Mouse (Mus musculus) MEL (cell line): Measurements from ENCODE around the gene Chmp5. TPM values are rescaled to one million over a fixed set of nuclear protein-coding genes. Genes with fewer than 3 reads are reported as not detected.
A peak's percentile ranks its signal among the peaks of the same experiment; 100 is the strongest.

Source experiments
- DNase-seq: peaks from one replicate; pipeline ENCODE4 v3.0.0; 2011; ENCODE audit warnings: low read depth, low spot score
- H3K27ac ChIP-seq: 2 replicates; pipeline ENCODE4 v1.5.1; 2012; ENCODE audit warnings: low read depth, mild to moderate bottlenecking, control low read depth, low read length, moderate library complexity; ENCODE audit not compliant: control insufficient read depth
- H3K27me3 ChIP-seq, 2 experiments: fragments of 150-350 bp in 1 of 2; sonication (generic) in 1 of 2; 2 replicates each; pipeline ENCODE4 v1.6.1; 2012; ENCODE audit warnings: low read length in 2 of 2, mild to moderate bottlenecking in 2 of 2, improper control_type of control experiment in 1 of 2, moderate library complexity in 1 of 2; ENCODE audit not compliant: insufficient read depth in 2 of 2, control insufficient read depth in 1 of 2
- H3K36me3 ChIP-seq, 2 experiments: 2 replicates each; pipeline ENCODE4 v1.6.1; 2012 to 2014; ENCODE audit warnings: low read length in 2 of 2, improper control_type of control experiment in 1 of 2, inconsistent platforms in 1 of 2, mild to moderate bottlenecking in 1 of 2; ENCODE audit not compliant: insufficient read depth in 2 of 2, control insufficient read depth in 1 of 2
- H3K4me1 ChIP-seq, 2 experiments: fragments of 150-350 bp in 1 of 2; sonication (generic) in 1 of 2; 2 replicates each; pipeline ENCODE4 v1.6.1; 2012; ENCODE audit warnings: low read length in 2 of 2, improper control_type of control experiment in 1 of 2, mild to moderate bottlenecking in 1 of 2; ENCODE audit not compliant: insufficient read depth in 2 of 2, control insufficient read depth in 1 of 2
- H3K4me3 ChIP-seq, 2 experiments: fragments of 150-350 bp in 1 of 2; sonication (generic) in 1 of 2; 2 replicates each; pipeline ENCODE4 v1.5.1; 2012; ENCODE audit warnings: low read depth in 2 of 2, low read length in 2 of 2, mild to moderate bottlenecking in 2 of 2, moderate library complexity in 2 of 2, control low read depth in 1 of 2, improper control_type of control experiment in 1 of 2; ENCODE audit not compliant: control insufficient read depth in 1 of 2, insufficient read depth in 1 of 2
- H3K79me2 ChIP-seq: 2 replicates; pipeline ENCODE4 v1.6.1; 2012; ENCODE audit warnings: mild to moderate bottlenecking, low read length, moderate library complexity; ENCODE audit not compliant: control insufficient read depth, poor library complexity, insufficient read depth
- H3K9ac ChIP-seq: 2 replicates; pipeline ENCODE4 v1.6.1; 2012; ENCODE audit warnings: low read depth, mild to moderate bottlenecking, control low read depth, low read length, moderate library complexity; ENCODE audit not compliant: control insufficient read depth, poor library complexity, severe bottlenecking
- H3K9me3 ChIP-seq: fragments of 150-350 bp; sonication (generic); replicated peaks from 2 replicates; pipeline ENCODE4 v1.6.1; 2012; ENCODE audit warnings: mild to moderate bottlenecking, low read length, improper control_type of control experiment, moderate library complexity; ENCODE audit not compliant: insufficient read depth
- CHD2 ChIP-seq: IDR thresholded peaks from 2 replicates; pipeline ENCODE4 v1.6.1; 2011; ENCODE audit warnings: low read length, improper control_type of control experiment
- ELF1 ChIP-seq: IDR thresholded peaks from 2 replicates; pipeline ENCODE4 v1.6.1; 2014; ENCODE audit warnings: low read depth, mild to moderate bottlenecking, inconsistent platforms, low read length, improper control_type of control experiment, moderate library complexity
- EP300 ChIP-seq, 2 experiments: IDR thresholded peaks; 2 replicates each; pipeline ENCODE4 v1.6.1; 2011; ENCODE audit warnings: improper control_type of control experiment in 2 of 2, low read length in 2 of 2, low read depth in 1 of 2, mild to moderate bottlenecking in 1 of 2
- GABPA ChIP-seq: IDR thresholded peaks from 2 replicates; pipeline ENCODE4 v1.6.1; 2012; ENCODE audit warnings: low read depth, mild to moderate bottlenecking, inconsistent platforms, low read length, improper control_type of control experiment, moderate library complexity
- HCFC1 ChIP-seq: IDR thresholded peaks from 2 replicates; pipeline ENCODE4 v1.6.1; 2012; ENCODE audit warnings: low read depth, mild to moderate bottlenecking, inconsistent platforms, low read length, improper control_type of control experiment, moderate library complexity
- KAT2A ChIP-seq: conservative IDR thresholded peaks from 2 replicates; pipeline ENCODE4 v1.6.1; 2012; ENCODE audit warnings: low read depth, low read length, improper control_type of control experiment, inconsistent platforms
- MAFK ChIP-seq: IDR thresholded peaks from 2 replicates; pipeline ENCODE4 v1.6.1; 2011; ENCODE audit warnings: low read depth, mild to moderate bottlenecking, low read length, improper control_type of control experiment, borderline replicate concordance
- MAX ChIP-seq: IDR thresholded peaks from 2 replicates; pipeline ENCODE4 v1.6.1; 2011; ENCODE audit warnings: low read length, improper control_type of control experiment
- MAZ ChIP-seq: IDR thresholded peaks from 2 replicates; pipeline ENCODE4 v1.6.1; 2012; ENCODE audit warnings: low read depth, mild to moderate bottlenecking, inconsistent platforms, low read length, improper control_type of control experiment
- MEF2A ChIP-seq: IDR thresholded peaks from 2 replicates; pipeline ENCODE4 v1.6.1; 2014; ENCODE audit warnings: low read depth, mild to moderate bottlenecking, inconsistent platforms, low read length, improper control_type of control experiment; ENCODE audit not compliant: poor library complexity, insufficient replicate concordance, severe bottlenecking; ENCODE audit errors: extremely low read depth
- MYB ChIP-seq: IDR thresholded peaks from 2 replicates; pipeline ENCODE4 v1.6.1; 2011; ENCODE audit warnings: mild to moderate bottlenecking, low read depth, low read length, improper control_type of control experiment
- MYC ChIP-seq: IDR thresholded peaks from 2 replicates; pipeline ENCODE4 v1.6.1; 2011; ENCODE audit warnings: low read depth, mild to moderate bottlenecking, low read length, improper control_type of control experiment, moderate library complexity
- POLR2A ChIP-seq, 2 experiments: IDR thresholded peaks; 2 replicates each; pipeline ENCODE4 v1.6.1; 2011 to 2012; ENCODE audit warnings: low read length in 2 of 2, mild to moderate bottlenecking in 2 of 2, control low read depth in 1 of 2, improper control_type of control experiment in 1 of 2, low read depth in 1 of 2, moderate library complexity in 1 of 2; ENCODE audit not compliant: control insufficient read depth in 1 of 2, insufficient read depth in 1 of 2, poor library complexity in 1 of 2
- POLR2AphosphoS5 ChIP-seq: IDR thresholded peaks from 2 replicates; pipeline ENCODE4 v1.6.1; 2012; ENCODE audit warnings: low read depth, borderline replicate concordance, mild to moderate bottlenecking, inconsistent platforms, low read length, moderate library complexity, mixed read lengths
- SIN3A ChIP-seq: IDR thresholded peaks from 2 replicates; pipeline ENCODE4 v1.6.1; 2012; ENCODE audit warnings: low read length, improper control_type of control experiment, inconsistent platforms
- TAL1 ChIP-seq: IDR thresholded peaks from 2 replicates; pipeline ENCODE4 v1.6.1; 2012; ENCODE audit warnings: mild to moderate bottlenecking, inconsistent platforms, low read length, moderate library complexity, mixed read lengths
- TBP ChIP-seq: IDR thresholded peaks from 2 replicates; pipeline ENCODE4 v1.8.0; 2011; ENCODE audit warnings: low read depth, low read length, improper control_type of control experiment
- UBTF ChIP-seq: IDR thresholded peaks from 2 replicates; pipeline ENCODE4 v1.6.1; 2012; ENCODE audit warnings: low read depth, mild to moderate bottlenecking, inconsistent platforms, low read length, improper control_type of control experiment, moderate library complexity, borderline replicate concordance; ENCODE audit not compliant: insufficient read depth
- USF2 ChIP-seq, 2 experiments: IDR thresholded peaks; 2 replicates each; pipeline ENCODE4 v1.6.1; 2011 to 2012; ENCODE audit warnings: improper control_type of control experiment in 2 of 2, low read length in 2 of 2, borderline replicate concordance in 1 of 2, inconsistent platforms in 1 of 2, low read depth in 1 of 2, mild to moderate bottlenecking in 1 of 2; ENCODE audit not compliant: insufficient read depth in 1 of 2
- ZKSCAN1 ChIP-seq: IDR thresholded peaks from 2 replicates; pipeline ENCODE4 v1.6.1; 2012; ENCODE audit warnings: low read depth, mild to moderate bottlenecking, inconsistent platforms, low read length, improper control_type of control experiment, moderate library complexity
- polyA plus RNA-seq, 2 experiments: library from polyadenylated mRNA; stranded (reverse) in 1 of 2; unstranded in 1 of 2; fragments of >175 nt in 1 of 2; fragments of >200 nt in 1 of 2; gene quantifications; 2 replicates each; pipeline versions ENCODE4 v1.2.1 to v1.2.4; 2012; ENCODE audit warnings: low replicate concordance in 2 of 2, low read depth in 1 of 2; ENCODE audit not compliant: insufficient read length in 2 of 2, insufficient read depth in 1 of 2, missing spikeins in 1 of 2
- total RNA-seq: library from RNA; depleted of rRNA; stranded (reverse); fragments of 300-350 nt; gene quantifications from 2 replicates; pipeline ENCODE4 v1.2.3, GENCODE M21; 2012

The Chmp5 gene
- total and polyA plus RNA-seq, 3 experiments = 34.7 to 38.5 TPM; not detected in 1

DNA sequence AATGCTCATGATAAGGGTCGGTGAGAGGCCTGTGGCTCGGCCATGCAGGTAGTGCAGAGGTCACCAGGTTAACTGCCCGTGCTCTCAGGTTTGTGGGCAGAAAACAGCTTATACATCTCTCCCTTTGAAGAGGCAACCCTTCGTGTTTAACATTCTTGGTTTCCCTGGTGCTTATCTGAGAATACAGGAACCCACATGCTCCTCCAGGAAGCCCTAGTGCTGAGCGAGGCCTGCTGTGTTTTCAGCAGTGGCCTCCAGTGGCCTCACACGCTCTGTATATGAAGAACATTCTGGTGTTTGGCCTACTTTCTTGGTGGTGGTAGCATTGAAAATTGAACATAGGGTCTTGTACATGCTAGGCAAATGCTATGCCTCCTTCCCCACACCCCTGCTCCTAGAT, 7.7 kb downstream of the Chmp5 start:
- H3K27me3 ChIP-seq = no peaks in the 10 kb centered on the region
- H3K9me3 ChIP-seq = no peaks in the 10 kb centered on the region
- no peak overlapping the region for H3K4me3 ChIP-seq
- H3K79me2 ChIP-seq = no peaks in the 10 kb centered on the region
- peaks cover 2 to 8% of the 10 kb centered on the region in 2 experiments; a peak in 3 of 4 replicates for H3K36me3 ChIP-seq
- no peaks in the 10 kb centered on the region; a peak in 1 of 4 replicates for H3K4me1 ChIP-seq
- H3K9ac ChIP-seq = no peak overlapping the region
- H3K27ac ChIP-seq = no peak overlapping the region
- DNase-seq = peak; percentile 38
- TF ChIP-seq SIN3A (no peak), MYC (0 out of 2 replicates have a peak, but pooled peaks have one; percentile 5), MAX (no peak), TAL1 (no peak), EP300 (IDR thresholded peaks at IDR 0.05; ENCODE audit: low read depth in 1 of 2, low read length in 2 of 2) (0 out of 4 replicates have a peak, but pooled peaks of 1 of the 2 experiments have one; percentile 13)

DNA sequence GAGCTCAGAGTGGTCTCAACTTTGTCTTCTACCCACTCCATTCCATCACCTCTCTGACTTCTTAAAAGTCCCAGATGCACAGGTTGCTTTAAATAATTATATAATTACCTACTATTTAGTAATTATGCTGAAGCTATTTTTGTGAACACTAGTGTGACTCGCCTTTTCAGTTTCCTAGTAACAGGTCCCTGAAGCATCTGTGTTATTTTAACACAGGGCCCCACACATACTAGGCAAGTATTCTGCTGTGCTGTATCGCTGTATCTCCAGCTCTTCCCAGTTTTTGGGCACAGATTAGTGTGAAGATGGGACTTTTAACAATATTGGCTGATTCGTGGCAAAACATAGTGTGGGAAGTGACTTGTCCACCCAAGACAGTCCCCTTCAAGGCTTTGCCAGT, 15.3 kb downstream of the Chmp5 start:
- no peaks in the 10 kb centered on the region for H3K9me3 ChIP-seq
- no peak overlapping the region for H3K4me3 ChIP-seq
- peaks cover 0 to 8% of the 10 kb centered on the region in 2 experiments; a peak in 3 of 4 replicates for H3K36me3 ChIP-seq
- H3K4me1 ChIP-seq = no peaks in the 10 kb centered on the region
- H3K27me3 ChIP-seq = no peaks in the 10 kb centered on the region
- TF ChIP-seq MYC (no peak), POLR2A (IDR thresholded peaks at IDR 0.05; ENCODE audit: control insufficient read depth in 1 of 2, insufficient read depth in 1 of 2, low read depth in 1 of 2, low read length in 2 of 2, poor library complexity in 1 of 2) (no peak), TBP (no peak), MAX (no peak), MYB (no peak), CHD2 (no peak), UBTF (no peak), GABPA (no peak), KAT2A (no peak), POLR2AphosphoS5 (no peak), MEF2A (no peak), ELF1 (no peak), HCFC1 (no peak), MAZ (no peak), MAFK (no peak), ZKSCAN1 (no peak), USF2 (IDR thresholded peaks at IDR 0.05; ENCODE audit: borderline replicate concordance in 1 of 2, insufficient read depth in 1 of 2, low read depth in 1 of 2, low read length in 2 of 2) (no peak), TAL1 (no peak), EP300 (IDR thresholded peaks at IDR 0.05; ENCODE audit: low read depth in 1 of 2, low read length in 2 of 2) (no peak)
- DNase-seq = no peak
- no peaks in the 10 kb centered on the region for H3K79me2 ChIP-seq
- no peak overlapping the region for H3K9ac ChIP-seq
- H3K27ac ChIP-seq = no peak overlapping the region
